Mouse (Mus musculus): Measurements from ENCODE around the gene Ubxn6. TPM values are rescaled to one million over a fixed set of nuclear protein-coding genes. Genes with fewer than 3 reads are reported as not detected.

Gene Ubxn6
- polyA plus RNA-seq, 1 experiment from 2014 or later, result 62.4 TPM

DNA sequence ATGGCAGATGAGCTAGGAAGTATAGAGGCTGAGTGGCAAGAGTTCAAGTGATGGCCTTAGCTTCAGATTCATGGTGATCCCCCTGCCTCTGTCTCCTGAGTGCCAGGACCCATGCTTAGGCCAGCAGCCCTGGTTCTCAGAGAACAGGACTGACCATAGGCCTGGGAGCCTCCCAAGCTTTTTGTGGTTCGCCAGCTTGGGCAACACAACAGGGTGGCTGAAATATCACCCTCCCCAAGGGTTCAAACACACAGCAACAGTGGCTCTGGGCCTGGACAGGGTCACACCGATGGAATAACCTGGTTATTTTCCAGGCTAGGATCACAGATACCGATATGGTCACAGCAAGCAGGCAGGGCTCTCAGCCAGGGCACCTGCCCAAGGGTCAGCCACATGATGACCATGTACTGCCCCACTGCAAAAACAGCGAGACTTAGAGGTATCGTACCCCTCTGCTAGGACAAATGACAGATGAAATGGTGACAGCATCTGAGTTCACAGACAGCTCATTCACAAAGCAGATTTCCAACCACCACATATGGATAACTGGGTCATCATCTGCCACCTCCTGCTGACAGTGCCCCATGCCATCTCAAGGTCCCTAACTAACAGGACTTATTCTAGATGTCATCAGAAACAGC lies 46.9 kb downstream of the Ubxn6 start:
- H3K9me3 ChIP-seq (replicated peaks), result no peaks in the 10 kb centered on the region
- H3K4me2 ChIP-seq (replicated peaks), result no peak overlapping the region
- ATAC-seq (ENCODE audit: low FRiP score), result no peak
- H3K36me3 ChIP-seq, result peaks cover 34% of the 10 kb centered on the region
- no peak overlapping the region for H3K9ac ChIP-seq
- peaks cover 10% of the 10 kb centered on the region for H3K4me1 ChIP-seq
- H3K4me3 ChIP-seq, result no peak overlapping the region
- H3K27ac ChIP-seq, result no peak overlapping the region
- 85% methylated on average over 5 of the region's 5 CpGs for WGBS
- H3K27me3 ChIP-seq, result no peaks in the 10 kb centered on the region

DNA sequence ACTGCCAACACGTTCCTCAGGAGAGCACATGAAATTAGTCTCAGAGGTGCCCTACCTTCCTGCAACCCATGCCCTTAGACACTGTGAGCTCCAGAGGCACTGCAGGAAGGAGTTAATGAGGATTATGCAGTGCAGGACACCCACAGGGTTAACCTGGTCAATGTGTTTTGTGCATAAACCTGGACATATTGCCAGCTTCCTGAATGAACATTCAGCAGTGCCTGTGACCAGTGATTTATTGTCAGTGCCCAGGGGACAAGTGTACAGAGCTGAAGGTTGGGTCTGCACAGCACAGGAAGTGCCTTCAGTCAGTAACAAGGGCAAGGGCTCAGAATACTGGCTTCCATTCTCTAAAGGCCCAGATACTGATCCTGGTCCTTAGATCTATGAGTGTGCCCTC lies 47.9 kb downstream of the Ubxn6 start:
- 80% methylated on average over 1 of the region's 1 CpGs for WGBS
- Histone ChIP-seq H3K4me3 (no peak overlapping the region), H3K9me3 (replicated peaks) (no peaks in the 10 kb centered on the region), H3K4me2 (replicated peaks) (no peak overlapping the region), H3K9ac (no peak overlapping the region), H3K27me3 (no peaks in the 10 kb centered on the region), H3K36me3 (peaks cover 34% of the 10 kb centered on the region), H3K4me1 (peaks cover 14% of the 10 kb centered on the region), H3K27ac (no peak overlapping the region)
- no peak for ATAC-seq (ENCODE audit: low FRiP score)

DNA sequence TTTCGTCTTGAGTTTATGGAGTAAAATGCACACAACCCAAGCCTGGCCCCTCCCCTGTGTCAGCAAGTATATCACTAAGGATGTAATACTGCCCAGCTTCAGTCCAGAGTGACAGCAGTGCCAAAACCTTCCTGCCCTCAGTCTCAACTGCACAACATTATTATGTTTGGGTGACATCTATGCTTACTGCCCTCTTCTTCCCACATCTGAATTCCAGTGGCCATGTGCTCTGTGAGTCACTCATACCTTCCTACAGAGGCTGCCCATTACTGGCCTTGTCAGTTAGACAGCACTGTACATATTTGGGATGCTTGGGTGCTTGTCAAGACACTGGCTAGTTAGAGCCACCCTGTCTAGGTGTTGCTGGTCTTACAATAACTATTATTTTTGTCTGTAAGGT lies 48.5 kb downstream of the Ubxn6 start:
- H3K36me3 ChIP-seq, result peaks cover 34% of the 10 kb centered on the region
- H3K4me3 ChIP-seq, result no peak overlapping the region
- peaks cover 14% of the 10 kb centered on the region for H3K4me1 ChIP-seq
- no peaks in the 10 kb centered on the region for H3K9me3 ChIP-seq (replicated peaks)
- 89% methylated on average over 1 of the region's 1 CpGs for WGBS
- no peak overlapping the region for H3K4me2 ChIP-seq (replicated peaks)
- no peak for ATAC-seq (ENCODE audit: low FRiP score)
- no peaks in the 10 kb centered on the region for H3K27me3 ChIP-seq
- H3K9ac ChIP-seq, result no peak overlapping the region
- H3K27ac ChIP-seq, result no peak overlapping the region

- 81% methylated on average over 5 of the region's 5 CpGs for WGBS
These were observed 49.9 kb downstream of the Ubxn6 start for GRCm38 (mm10) chr17:56024931-56025330.

GRCm38 (mm10) chr17:56024476-56024875 lies 50.4 kb downstream of the Ubxn6 start:
- Histone ChIP-seq H3K4me1 (peaks cover 14% of the 10 kb centered on the region), H3K9ac (no peak overlapping the region), H3K36me3 (peaks cover 22% of the 10 kb centered on the region), H3K9me3 (replicated peaks) (no peaks in the 10 kb centered on the region), H3K27me3 (no peaks in the 10 kb centered on the region), H3K4me2 (replicated peaks) (no peak overlapping the region), H3K4me3 (no peak overlapping the region), H3K27ac (no peak overlapping the region)
- WGBS, result 75% methylated on average over 2 of the region's 2 CpGs
- no peak for ATAC-seq (ENCODE audit: low FRiP score)

More at GRCm38 (mm10) chr17:56024931-56025330, 49.9 kb downstream of the Ubxn6 start:
- no peak for ATAC-seq (ENCODE audit: low FRiP score)
- H3K36me3 ChIP-seq, result peaks cover 26% of the 10 kb centered on the region
- H3K4me1 ChIP-seq, result peaks cover 14% of the 10 kb centered on the region
- H3K9me3 ChIP-seq (replicated peaks), result no peaks in the 10 kb centered on the region
- H3K4me2 ChIP-seq (replicated peaks), result no peak overlapping the region
- H3K9ac ChIP-seq, result no peak overlapping the region
- no peak overlapping the region for H3K27ac ChIP-seq
- H3K4me3 ChIP-seq, result no peak overlapping the region
- no peaks in the 10 kb centered on the region for H3K27me3 ChIP-seq

DNA sequence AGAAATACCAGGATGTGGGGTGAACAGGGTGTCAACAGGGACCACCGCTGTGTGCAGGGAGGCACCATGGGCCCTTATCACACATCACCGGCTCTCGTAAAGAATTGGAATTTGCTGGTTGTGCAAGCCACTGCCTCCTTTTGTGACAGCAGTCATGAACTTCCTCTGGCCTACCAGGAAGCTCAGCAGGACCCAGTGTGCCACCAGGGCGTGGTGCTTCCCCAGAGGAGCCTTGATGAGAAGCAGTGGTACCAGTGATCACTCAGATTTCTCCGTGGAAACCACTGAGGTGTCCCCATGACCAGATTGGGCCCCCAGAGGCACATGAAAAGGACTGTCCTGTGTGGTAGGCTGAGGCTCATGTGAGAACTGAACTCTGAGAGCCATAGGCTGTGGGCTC lies 51.4 kb downstream of the Ubxn6 start:
- no peak for ATAC-seq (ENCODE audit: low FRiP score)
- WGBS, result 87% methylated on average over 5 of the region's 5 CpGs
- H3K4me2 ChIP-seq (replicated peaks), result no peak overlapping the region
- no peak overlapping the region for H3K9ac ChIP-seq
- H3K4me3 ChIP-seq, result no peak overlapping the region
- no peaks in the 10 kb centered on the region for H3K27me3 ChIP-seq
- peaks cover 14% of the 10 kb centered on the region for H3K4me1 ChIP-seq
- H3K36me3 ChIP-seq, result peaks cover 28% of the 10 kb centered on the region
- no peak overlapping the region for H3K27ac ChIP-seq
- H3K9me3 ChIP-seq (replicated peaks), result no peaks in the 10 kb centered on the region

GRCm38 (mm10) chr17:56022989-56023290 lies 51.9 kb downstream of the Ubxn6 start:
- H3K27ac ChIP-seq, result peak overlapping the region; percentile 24; the same call in 1 of the 2 replicates
- H3K27me3 ChIP-seq, result no peaks in the 10 kb centered on the region
- H3K9me3 ChIP-seq (replicated peaks), result no peaks in the 10 kb centered on the region
- peaks cover 28% of the 10 kb centered on the region for H3K36me3 ChIP-seq
- H3K9ac ChIP-seq, result no peak overlapping the region
- ATAC-seq (ENCODE audit: low FRiP score), result no peak
- WGBS, result 79% methylated on average over 4 of the region's 4 CpGs
- H3K4me3 ChIP-seq, result no peak overlapping the region
- peaks cover 14% of the 10 kb centered on the region for H3K4me1 ChIP-seq
- no peak overlapping the region for H3K4me2 ChIP-seq (replicated peaks)

DNA sequence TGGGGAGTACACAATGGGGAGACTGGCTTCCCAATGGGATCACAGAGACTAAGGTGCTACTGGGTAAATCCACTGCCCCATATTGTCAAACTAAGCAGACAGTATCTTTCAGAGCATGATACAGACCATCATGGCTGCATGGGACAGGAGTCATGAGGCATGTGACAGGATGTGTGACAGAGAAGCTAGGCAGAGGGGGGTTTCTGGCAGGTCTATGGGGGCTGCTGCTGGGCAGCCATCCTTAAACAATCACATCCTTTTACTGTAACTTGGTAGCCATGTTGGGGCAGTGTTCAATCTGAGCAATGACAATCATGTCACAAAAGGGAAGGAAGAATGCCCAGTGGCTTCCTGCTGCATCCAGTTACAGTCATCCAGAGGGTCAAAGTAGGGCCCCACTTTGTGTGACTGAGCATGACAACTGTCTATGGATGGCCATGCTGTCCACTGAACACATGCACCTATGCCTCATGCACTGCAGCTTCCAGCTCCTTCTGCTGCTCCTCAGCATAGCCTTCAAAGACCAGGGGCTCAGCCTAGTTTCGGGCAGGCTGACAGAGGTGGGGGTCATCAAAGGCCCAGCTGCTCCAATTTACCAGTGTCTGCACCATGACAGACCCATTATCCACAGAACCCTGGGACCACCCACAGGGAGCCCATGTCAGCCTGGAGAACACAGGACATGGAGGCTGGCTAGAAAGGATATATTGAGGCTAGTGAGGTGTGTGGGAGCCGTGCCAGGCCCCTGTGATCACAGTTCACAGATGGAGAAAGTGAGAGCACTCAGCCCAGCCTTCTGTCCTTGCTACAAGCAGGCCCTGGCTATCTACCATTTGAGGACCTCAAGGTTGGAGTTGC lies 52.5 kb downstream of the Ubxn6 start:
- no peak overlapping the region for H3K4me3 ChIP-seq
- peak overlapping the region; percentile 24; the same call in 1 of the 2 replicates for H3K27ac ChIP-seq
- ATAC-seq (ENCODE audit: low FRiP score), result no peak
- H3K9me3 ChIP-seq (replicated peaks), result no peaks in the 10 kb centered on the region
- no peaks in the 10 kb centered on the region for H3K27me3 ChIP-seq
- peaks cover 30% of the 10 kb centered on the region for H3K36me3 ChIP-seq
- H3K4me2 ChIP-seq (replicated peaks), result no peak overlapping the region
- WGBS, result 61% methylated on average over 2 of the region's 2 CpGs
- H3K4me1 ChIP-seq, result peaks cover 14% of the 10 kb centered on the region
- H3K9ac ChIP-seq, result no peak overlapping the region

DNA sequence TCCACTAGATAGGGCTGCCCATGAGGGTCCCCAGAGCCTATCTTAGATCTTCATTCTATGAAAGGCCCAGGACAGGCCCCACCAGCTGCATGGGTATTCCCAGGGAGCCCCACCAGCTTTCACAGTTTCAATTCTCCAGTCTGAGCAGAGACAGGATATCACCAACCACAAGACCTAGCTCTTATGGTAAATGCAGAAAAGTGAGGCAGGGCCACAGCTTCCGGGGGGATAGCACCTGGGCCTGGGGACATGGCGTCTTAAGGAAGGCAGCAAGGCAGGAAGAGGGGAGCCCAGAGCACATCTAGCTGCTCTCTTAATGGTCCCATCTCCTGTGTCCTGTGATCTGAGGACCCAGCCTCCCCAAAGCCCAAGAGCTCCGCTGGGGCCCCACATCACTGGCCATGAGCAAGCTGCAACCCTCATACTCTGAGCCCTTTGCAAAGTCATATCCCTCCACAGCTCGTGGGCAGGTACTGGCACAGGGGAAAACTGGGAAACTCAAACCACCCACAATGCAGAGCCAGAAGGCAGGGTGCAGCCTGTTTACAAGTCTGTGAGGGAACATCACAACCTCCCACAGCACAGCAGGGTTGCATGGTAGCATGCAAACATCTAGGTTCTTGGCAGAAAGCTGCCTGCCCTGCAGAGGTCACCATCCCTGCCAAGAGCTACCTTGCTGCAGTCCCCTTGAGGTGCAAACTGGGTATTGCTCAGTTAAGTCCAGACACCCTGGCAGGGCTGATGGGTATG lies 53.5 kb downstream of the Ubxn6 start:
- Histone ChIP-seq H3K36me3 (peaks cover 38% of the 10 kb centered on the region), H3K27ac (peak overlapping the region; percentile 31; the same call in 1 of the 2 replicates), H3K9ac (no peak overlapping the region)

GRCm38 (mm10) chr17:56020400-56021084 lies 54.3 kb downstream of the Ubxn6 start:
- no peaks in the 10 kb centered on the region for H3K9me3 ChIP-seq (replicated peaks)
- no peaks in the 10 kb centered on the region for H3K27me3 ChIP-seq
- no peak overlapping the region for H3K4me2 ChIP-seq (replicated peaks)
- H3K36me3 ChIP-seq, result peaks cover 46% of the 10 kb centered on the region
- no peak overlapping the region for H3K9ac ChIP-seq
- peak overlapping the region; percentile 56; the same call in 1 of the 2 replicates for H3K27ac ChIP-seq
- 97% methylated on average over 6 of the region's 6 CpGs for WGBS
- ATAC-seq (ENCODE audit: low FRiP score), result no peak
- peaks cover 14% of the 10 kb centered on the region for H3K4me1 ChIP-seq
- H3K4me3 ChIP-seq, result no peak overlapping the region

More for the DNA sequence above, 53.5 kb downstream of the Ubxn6 start:
- Histone ChIP-seq H3K4me3 (no peak overlapping the region), H3K27me3 (no peaks in the 10 kb centered on the region), H3K4me1 (peaks cover 14% of the 10 kb centered on the region), H3K4me2 (replicated peaks) (no peak overlapping the region), H3K9me3 (replicated peaks) (no peaks in the 10 kb centered on the region)
- no peak for ATAC-seq (ENCODE audit: low FRiP score)
- WGBS, result 87% methylated on average over 4 of the region's 4 CpGs

- Histone ChIP-seq H3K9me3 (replicated peaks) (no peaks in the 10 kb centered on the region), H3K27ac (0 out of 2 replicates have a peak overlapping the region, but pooled peaks have one; percentile 17), H3K27me3 (no peaks in the 10 kb centered on the region), H3K9ac (no peak overlapping the region; the same call in 1 of the 2 replicates), H3K4me2 (replicated peaks) (no peak overlapping the region), H3K4me3 (no peak overlapping the region), H3K4me1 (peaks cover 13% of the 10 kb centered on the region), H3K36me3 (peaks cover 58% of the 10 kb centered on the region)
- 79% methylated on average over 20 of the region's 20 CpGs for WGBS
- peak; percentile 30; the same call in 1 of the 2 replicates for ATAC-seq (ENCODE audit: low FRiP score)
These were observed 56.3 kb downstream of the Ubxn6 start for GRCm38 (mm10) chr17:56018347-56019131.

All from hindbrain, embryonic 12.5 days (tissue).